Mouse (Mus musculus) kidney, postnatal 10 days (tissue): ENCODE measurements around the gene Tomm5.
"Not testable (repeated sequence)": the region's sequence is repeated elsewhere in the genome, so short reads cannot be mapped to it uniquely, and the experiment has no call there.

Experiments
- DNase-seq: peaks from one replicate; pipeline ENCODE4 v3.0.0; 2021; ENCODE audit warnings: mixed read lengths

Gene Tomm5

DNA sequence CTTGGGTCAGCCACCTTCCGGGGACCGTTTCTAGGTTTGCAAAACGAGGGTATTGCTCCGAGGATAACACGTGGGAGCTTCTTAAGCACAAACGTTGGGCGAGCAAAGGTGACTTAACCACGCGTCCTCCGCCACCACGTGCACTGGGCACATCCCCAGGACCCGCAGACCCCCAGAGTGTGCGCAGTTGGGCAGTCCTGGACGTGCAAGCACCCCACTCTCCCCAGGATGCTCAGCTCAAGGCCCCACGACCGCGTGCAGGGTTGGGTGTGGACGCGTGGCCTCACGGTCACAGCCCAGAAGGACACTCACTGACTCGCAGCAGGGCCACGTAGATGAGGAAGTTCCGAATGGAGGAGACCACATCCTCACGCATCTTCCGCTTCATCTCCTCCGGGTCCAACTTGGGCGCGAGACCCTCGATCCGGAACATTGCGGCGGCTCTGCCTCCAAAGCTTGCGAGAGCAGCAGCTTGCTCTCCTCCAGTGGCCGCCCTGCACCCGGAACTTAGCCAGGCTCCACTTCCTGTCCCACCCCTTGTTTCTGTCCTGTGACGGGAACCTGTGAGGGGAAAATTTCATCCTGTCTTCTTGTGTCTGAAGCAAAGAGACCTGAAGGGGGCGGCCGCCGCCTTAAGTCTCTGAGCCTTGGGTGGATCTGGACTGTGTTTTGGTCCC is at the start of gene Tomm5:
Gene Tomm5 (minus strand): TSS at position 514 of the 677 bp plus-strand sequence.
- peak; percentile 93 for DNase-seq

DNA sequence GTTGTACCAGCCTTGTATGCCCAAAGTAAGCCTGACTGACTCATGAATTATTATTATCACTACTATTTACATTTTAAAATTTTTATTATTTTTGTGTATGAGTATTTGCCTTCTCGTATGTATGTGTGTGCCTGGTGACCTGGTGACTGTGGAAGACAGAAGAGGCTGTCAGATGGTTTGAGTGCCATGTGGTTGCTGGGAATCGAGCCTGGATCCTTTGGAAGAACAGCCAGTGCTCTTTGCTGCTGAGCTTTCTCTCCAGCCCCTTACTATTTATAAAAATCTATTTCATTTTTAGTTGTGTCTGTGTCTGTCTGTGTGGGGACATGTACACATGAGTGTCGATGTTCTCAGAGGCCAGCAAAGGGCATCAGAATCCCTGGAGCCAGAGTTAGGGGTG is 48.5 kb upstream of the Tomm5 start:
- no peak for DNase-seq

DNA sequence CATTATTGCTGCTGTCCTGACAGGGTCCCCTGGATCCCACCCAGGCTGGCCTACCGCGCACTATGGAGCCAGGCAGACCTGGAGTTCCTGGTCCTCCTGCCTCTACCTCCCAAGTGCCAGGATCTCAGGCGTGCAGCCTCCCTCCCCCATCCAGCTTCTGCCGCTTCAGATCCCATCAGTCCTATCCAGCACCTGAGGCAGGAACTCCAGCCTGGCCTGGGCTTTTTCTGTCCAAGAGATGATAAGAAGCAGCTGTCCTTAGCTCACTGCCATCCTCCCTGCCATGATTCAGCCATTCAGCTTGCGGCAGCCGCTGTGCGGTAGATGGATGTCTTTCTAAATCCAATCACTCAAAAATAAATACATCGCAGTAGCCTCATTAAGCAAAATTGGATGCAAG is 35.1 kb upstream of the Tomm5 start:
- DNase-seq: no peak

DNA sequence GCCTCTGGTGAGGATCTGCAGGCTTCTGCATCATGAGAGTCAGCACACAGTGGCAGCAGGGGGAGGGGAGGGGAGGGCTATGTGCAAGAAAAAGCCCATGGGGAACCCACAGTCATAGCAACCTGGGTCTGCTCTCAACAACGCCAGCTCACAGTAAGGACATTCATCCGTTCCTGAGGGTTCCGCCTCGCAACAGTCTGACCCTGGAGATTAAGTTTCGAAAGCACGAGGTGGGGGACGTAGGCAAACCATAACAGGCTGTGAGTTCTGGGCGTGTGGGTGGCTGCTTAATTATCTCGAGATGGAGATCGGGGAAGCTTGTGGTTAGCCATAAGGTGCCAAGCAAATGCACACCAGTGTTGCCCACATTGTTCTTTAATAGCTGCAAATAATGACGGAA is 34.5 kb upstream of the Tomm5 start:
- no peak for DNase-seq

DNA sequence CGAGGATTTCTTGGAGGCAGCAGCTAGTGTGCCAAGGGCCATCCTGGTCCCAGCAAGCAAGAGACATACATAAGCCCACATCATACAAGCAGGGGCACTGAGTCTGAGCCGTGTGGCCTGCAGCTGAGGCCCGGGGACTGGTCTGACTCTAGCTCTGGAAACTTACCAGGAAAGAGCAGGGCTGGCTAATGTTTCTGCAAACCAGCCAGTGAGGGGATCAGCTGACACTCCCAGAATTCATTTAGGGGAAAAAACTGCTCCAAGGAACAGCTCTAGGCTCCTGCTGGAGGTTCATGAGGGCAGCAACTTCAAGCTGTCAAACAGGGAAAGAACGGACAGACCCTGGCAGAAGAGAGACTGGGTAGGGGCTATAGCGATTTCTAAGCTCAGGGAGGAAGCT is 33.9 kb upstream of the Tomm5 start:
- no peak for DNase-seq

DNA sequence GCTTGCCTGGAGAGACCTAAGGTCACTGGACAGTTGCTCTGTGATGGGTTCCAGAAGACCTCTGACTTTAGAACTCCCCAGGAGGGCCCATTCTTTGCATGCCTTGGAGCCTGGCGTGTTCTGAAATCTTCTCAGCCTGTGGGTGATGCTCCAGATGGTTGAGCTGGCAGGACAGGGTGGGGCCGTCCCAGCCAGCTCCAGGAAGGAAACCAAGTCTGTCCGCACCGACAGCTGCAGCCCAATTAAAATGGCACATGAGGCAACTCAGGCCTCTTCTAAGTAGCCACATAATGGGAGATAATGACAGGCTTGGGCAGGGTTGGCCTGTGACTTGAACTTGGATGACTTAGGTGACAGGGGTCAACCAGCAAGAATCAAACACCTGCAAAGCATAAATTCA is 29.7 kb upstream of the Tomm5 start:
- DNase-seq: peak; percentile 12

DNA sequence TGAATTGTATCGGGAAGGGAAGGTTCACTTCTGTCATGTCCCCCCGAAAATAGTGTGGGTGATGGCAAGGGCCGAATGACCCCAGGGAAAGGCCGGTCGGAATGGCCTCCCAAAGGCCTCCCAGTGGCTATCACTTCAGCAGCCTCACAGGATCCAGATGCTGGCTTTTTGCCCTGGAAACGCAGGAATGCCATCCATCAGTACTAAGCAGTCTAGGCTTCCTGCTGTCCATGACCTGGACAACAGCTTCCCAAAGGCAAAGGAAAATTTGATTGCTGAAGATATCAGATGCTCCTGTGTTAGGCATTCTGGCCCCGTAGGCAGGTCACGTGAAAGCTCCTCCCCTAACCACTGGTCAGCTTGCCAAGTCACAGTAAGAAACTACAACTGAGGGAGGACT is 26.6 kb upstream of the Tomm5 start:
- DNase-seq: peak; percentile 63

DNA sequence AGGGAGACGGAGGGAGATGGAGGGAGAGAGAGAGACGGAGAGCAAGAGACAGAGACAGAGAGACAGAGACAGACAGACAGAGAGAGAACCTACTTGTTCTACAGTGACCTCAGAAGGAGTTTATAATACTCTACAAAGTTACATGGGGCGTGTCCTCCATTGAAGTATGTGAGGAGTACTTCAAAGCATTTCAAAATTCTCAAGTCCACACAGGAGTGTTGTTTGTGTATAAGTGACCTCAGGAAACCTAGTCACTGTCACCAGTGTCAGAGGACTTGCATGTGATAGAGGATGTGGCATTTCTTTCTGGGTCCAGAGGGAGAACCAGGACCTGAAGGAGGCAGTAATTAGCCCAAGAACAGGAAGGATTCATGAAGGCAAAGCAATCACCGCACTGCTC is 23.1 kb upstream of the Tomm5 start:
- DNase-seq: no peak

DNA sequence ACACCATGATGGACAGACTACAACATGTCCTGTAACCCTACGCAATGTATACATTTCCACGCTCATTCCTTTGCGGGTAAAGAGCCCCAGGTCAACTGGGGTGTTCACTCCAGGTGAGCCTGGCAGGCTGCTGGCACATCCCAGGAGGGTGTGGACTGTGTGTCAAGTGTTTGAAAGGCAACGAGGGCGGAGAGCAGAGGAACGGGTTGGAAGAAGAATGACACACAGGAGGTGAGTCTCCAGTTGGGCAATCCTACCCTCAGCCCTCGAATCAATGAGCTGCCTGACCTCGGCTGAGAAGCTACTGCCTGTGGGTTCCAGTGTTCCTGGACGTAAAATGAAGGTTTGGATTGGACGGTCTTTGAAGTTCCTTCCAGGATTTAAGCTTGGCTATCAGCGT is 13.4 kb upstream of the Tomm5 start:
- DNase-seq: no peak

DNA sequence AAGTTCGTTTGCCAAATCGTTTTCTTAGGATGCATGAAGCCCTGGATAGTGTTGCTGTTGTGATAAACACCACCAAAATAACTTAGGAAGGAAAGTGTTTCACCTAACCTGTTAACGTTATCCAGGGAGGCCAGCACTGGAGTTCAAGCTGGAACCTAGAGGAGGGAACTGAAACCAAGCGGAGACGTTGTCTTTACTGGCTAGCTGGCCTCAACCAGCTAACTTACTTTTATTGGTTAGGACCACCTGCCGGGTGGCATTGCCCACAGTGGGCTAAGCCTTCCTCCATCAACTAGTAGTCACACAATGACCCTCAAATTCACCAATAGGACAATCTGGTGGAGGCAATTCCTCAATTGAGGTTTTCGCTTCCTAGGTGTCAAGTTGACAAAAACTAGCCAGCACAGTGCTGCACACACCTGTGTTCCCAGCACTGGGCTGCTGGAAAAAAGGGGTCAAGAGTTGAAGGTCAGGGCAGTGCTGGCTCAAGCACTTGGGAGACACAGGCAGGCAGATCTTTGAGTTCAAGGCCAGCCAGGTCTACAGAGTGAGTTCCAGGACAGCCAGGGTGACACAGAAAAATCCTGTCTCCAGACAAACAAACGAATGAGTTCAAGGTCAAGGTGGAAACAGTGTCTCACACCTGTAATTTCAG is 669 bp upstream of the Tomm5 start:
- DNase-seq: no peak

DNA sequence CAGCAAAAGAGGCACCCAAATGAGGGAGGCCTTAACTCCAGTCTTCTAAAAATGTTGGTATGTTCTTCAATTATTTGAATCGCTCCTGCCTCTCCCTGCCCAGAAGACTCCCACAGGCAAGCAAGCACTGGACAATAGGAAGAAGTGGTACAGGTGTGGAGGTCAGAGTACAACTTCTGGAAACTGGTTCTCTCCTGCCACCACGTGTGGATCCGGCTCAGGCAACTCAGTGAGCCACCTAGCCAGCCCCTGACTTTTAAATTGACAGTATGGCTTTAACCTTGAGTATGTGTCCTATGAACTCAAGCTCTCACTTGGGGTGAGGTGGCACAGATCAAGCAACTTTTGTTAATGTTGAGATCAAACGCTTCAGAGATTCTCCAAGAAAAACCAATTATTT is 848 bp downstream of the Tomm5 start:
- DNase-seq: no peak

DNA sequence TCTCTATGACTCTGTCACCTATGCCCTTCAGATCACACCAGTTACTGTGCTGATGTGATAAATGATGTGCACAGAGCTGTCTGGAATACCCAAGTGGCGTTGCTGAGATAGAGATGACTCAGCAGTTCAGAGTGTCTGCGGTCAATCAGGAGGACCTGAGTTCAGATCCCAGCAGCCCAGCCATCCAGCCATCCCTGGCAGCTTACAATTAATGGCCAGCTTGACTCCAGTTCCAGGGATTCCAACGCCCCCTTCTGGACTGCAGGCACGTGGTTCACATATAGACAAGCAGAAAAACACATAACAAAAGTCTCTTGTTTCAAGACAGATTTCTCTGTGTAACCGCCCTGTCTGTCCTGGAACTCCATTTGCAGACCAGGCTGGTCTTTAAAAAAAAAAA is 1.5 kb downstream of the Tomm5 start:
- no peak for DNase-seq

DNA sequence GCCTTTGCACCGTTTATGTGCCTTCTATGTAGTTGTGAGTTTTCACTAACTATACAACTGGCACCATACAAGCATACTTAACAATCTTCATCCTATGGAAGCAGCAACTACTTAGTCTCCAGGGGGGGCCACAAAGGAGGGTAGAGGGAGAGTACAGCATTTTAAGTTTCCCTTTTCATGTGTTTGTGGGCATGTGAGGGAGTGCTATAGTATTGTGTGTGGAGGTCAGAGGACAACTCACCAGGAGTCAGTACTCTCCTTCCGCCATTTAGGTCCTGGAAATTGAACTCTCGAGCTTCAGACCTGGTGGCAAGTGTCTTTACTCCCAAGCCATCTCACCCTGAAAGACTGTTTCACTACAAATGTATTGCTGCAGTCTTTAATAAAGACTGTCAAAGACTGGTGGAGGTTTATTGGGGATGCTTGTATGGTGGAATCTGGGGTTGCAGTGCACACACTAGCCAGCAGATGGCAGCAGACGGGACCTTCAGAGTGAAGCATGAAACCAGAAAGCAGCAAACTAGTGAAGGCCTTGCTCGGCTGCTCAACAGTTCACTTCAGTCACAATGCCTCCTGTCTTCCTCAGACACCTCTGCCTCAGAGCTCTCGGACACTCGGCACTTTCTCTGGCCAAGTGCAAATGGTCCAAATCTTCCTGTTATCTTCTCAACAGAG is 10.6 kb downstream of the Tomm5 start:
- peak; percentile 83 for DNase-seq

DNA sequence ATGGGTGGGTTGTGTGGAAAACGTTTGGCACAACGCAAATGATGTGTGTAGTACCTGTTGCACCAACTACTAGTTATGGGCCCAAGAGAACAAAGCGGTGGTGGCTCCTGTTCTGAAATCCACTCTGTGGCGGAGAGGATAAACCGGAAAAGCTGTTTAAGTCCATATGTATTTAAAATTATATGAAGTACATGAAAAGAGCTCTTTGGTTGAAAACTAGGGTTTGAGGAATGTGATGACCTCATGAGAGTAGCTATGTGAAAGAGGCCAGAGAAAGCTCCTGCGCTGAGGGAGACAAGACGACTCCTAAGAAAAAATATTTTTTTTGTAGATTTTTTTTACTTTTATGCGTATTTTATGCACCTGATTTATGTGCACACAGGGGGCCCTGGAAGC is 23.0 kb downstream of the Tomm5 start:
- no peak for DNase-seq

DNA sequence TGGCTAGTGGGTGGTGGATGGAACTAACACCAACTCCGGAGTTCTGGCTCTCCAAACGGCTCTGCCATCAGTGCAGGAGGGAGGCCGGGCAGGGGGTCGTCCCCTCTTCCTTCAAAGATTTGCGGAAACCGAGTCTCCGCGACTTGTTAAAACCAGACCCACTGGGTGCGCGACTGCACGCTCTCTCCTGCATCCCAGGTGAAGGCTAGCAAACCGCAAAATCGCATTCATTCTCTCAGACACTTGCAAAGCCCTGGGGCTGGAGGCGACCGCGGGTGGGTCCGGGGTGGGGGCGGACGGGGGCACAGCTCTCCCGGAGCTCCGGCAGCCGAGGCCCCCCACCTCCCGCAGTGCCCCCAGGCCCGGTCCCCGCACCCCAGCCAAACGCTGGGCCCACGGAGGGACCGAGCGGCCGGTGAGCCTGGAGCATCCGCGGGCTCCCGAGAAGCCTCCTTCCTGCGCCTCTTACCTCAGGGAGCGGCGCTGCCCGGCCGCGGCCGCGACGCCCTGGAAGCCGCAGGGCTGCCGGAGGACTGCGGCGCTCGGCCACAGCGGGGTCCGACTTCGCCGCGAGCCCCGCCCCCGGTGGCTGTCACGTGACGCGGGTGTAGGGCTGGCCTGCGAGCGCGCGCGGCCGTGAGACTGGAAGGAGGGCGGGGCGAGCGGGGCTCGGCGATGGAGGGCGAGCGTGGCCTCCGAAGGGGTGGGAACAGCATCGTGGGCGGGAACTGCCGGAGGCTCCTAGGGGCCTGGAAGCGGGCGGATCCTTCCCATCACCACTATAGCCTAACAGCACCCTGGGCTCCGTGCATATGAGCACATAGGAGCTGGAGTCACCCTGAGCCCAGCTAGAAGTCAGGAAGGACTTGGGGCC is 23.7 kb downstream of the Tomm5 start, which contains the start of gene Fbxo10:
Gene Fbxo10 (minus strand): TSS at position 584 of the 874 bp plus-strand sequence.
- DNase-seq: peak; percentile 98

DNA sequence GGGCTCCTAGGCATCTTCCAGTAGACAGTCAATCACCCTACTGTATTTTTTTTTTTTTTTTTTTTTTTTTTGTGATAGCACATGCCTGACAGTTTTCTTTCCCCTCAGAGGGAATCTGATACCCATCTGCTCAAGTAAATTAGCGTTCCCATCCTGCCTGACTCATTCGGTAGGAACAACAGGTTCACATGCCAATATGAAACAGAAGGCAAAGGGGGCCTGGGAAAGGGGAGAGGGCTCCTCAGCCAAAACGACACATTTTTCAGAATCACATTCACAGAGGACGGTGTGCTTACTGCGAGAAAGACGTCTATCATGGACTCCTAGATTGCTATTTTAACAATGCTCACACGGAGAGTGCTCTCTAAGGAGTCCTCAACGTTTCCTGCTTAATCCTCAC is 24.4 kb downstream of the Tomm5 start:
- DNase-seq: no peak

DNA sequence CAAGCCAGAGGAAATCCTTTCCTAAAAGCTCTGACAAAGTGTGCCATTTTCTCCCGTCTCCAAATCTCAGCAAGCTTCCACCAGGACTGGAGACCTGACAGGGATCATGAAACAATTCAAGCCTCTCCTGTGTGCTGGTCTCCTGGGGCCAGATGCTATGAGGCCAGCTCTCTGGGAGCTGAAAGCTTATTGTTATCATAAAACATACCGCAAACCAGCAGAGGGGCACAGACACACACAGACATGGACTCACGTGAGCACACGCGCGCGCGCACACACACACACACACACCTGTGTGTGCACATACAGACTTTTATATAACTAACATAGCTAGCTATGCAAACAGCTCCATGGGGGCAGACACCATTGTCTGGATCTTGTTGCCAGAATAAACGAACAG is 25.0 kb downstream of the Tomm5 start:
- DNase-seq: no peak

DNA sequence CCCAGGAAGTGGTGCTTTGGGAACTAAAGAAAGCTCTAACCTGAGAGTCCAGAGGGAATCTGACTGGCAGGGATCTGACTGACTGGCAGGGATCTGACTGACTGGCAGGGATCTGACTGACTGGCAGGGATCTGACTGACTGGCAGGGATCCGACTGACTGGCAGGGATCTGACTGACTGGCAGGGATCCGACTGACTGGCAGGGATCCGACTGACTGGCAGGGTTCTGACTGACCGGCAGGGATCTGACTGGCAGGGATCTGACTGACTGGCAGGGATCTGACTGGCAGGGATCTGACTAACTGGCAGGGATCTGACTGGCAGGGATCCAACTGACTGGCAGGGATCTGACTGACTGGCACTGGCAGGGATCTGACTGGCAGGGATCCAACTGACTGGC is 26.9 kb downstream of the Tomm5 start:
- not testable (repeated sequence) for DNase-seq

DNA sequence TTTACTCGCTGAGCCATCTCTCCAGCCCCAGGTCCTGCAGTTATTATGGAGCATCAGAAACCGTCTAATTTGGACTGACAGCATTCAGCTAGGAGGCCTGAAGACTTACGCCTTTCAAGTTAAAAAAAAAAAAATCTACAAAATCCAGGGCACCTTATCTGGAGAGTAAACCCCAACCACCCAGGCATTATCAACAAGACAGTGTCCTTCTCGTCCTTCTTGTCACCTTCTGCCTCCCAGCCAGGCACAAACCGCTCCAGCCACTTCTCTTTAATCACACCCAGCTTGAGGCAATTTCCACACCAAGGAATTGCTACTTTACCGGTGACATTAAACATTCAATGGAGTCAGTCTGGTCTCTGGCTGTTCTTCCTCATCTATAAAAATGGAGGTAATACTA is 34.4 kb downstream of the Tomm5 start:
- DNase-seq: no peak

DNA sequence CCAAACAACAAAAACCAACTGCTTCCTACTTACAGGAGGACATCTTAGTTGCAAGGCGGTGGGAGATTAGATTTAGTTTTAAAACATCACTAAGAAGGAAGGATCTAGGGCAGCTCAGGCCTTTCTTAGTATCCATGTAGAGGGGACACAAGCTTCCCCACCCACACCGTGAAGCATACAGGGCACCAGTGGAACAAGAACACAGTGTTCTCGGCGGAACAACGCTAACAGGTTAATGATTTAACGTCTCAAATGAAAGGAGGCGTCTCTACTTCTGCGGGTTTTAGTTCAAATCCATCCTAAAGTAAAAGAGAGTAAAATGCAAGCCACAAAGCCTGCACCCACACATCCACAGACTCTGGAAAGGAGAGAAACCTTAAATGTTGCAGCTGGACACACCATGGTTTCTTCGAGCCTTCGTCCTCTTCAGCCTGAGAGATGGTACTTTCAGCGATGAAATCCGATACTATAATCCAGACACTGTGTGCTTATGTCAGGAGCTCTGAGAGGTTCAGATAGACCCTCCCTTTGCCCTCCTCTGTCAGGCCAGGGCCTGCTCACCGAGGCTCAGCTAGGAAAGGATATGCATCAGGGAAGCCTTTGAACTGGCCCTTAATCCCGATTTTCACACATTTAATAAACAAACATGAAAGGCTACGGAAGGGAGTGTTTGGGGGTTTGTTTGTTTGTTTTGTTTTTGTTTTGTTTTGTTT is 35.5 kb downstream of the Tomm5 start:
- no peak for DNase-seq

DNA sequence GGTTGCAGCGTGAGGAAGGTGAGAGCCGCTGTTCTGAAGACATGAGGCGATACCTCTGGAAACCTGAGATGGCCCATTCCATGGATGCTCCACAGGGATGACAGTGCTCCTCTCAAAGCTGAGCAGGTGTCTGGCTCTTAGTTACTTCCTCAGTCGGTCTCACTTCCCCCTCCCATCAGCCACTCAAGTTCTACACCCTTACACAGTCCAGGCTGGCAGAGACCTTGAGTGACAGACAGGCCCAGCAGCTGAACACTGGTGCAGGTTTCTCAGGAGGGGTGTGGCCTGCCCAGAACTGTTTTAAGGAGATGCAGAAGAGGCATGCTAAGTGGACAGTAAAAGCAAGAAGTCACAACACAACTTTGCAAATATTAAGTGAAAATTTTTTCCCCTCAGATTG is 40.2 kb downstream of the Tomm5 start:
- no peak for DNase-seq

DNA sequence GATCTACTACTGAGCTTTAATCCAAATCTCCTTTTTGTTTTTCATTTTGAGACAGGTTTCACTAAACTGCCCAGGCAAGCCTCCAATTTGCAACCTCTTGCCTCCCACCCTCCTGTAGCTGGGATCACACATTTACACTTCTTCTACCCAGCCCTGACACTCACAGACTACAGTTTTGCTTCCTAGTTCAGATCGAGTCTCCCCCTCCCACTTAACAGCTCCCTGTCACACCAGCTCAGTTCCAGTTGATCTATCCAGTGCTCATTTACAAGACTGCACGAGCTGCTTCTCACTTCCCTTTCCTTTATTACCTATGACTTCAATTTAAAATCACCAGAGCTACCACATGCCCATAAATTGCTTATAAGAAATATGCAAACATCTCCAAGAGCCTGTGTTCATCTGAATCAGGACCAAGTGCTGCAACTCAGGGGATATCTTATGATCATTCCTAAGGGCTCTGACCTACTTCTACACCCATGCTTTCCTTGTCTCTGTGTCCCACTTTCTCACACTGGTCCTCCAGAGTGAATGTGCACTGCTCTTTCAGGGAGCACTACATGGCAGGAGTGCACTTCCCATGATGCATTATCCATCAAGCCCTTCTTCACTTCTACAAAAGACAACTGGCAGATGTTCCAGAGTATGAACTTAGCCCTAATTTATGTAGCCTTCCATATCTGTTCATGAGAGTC is 41.7 kb downstream of the Tomm5 start:
- no peak for DNase-seq
